Mouse (Mus musculus) kidney, adult 2 months (tissue): ENCODE measurements around the gene 1700125H20Rik.

Experiments used
- CTCF ChIP-seq: fragments of 200-500 bp; conservative IDR thresholded peaks from 2 replicates; pipeline ENCODE4 v1.5.1; 2011; ENCODE audit warnings: low read depth, mild to moderate bottlenecking, control low read depth, low read length, moderate library complexity, mixed read lengths; ENCODE audit not compliant: insufficient read depth, insufficient read length
- POLR2A ChIP-seq: fragments of 200-500 bp; IDR thresholded peaks from one replicate; pipeline ENCODE4 v1.6.1; 2011; ENCODE audit warnings: low read depth, low read length, control low read depth

- no peak for TF ChIP-seq POLR2A
- no peak for TF ChIP-seq CTCF
These were observed 8.2 kb downstream of the 1700125H20Rik start for GRCm38 (mm10) chr11:85178413-85178812.
